In the genomic region with DNA sequence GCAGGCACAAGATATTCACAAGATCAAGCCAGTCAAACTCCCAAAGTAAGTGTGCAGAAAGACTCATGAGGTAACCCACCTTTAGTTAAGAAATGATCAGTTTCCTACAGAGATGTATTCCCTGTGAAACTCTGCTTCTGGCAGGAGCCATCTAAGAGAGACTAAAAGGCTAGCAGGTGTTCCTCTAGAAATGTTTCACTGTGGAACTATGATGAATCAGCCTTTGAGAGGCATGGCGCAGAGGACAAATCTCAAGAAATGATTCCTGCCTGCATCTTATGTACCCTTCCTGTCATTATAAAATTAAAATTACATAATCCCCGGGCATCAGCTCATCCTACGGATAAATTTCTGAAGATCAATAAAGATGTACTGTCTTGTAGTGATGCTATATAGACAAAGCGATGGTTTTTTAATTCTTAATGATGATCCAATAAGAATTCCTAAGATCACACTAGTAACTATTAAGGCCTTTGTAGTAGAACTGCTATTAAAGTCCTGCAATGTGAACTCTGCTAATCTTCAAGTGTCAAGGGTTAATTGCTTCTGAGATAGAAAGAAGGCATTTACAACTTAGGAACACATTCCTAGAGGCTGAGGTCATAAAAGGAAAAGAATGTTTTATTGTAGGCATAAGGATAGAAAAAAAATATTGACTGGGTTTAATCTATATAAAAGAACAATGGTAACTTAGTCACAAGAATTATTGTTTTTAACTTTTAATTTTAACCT, we compare ENCODE assay signal across 26 mouse cellular contexts.
DNase-seq lines count a peak whose midpoint lies in the region; ATAC-seq lines count a peak whose summit lies in the region.
"Had no signal": no experiment of that assay in that cellular context is flagged by ENCODE, and none has a peak within 500 bp of the region (broad histone marks: within the 10 kb centered on the region; RNA-seq: fewer than 3 reads in every experiment).

No protein-coding gene starts in this region.

- no peak overlapping the region for H3K4me3 ChIP-seq in embryonic facial prominence, embryonic 11.5 days (ENCODE audit: low read depth, low read length)
- H3K4me3 ChIP-seq in embryonic facial prominence, embryonic 10.5 days: no peak overlapping the region
- no peak overlapping the region for H3K4me3 ChIP-seq in intestine, embryonic 14.5 days (ENCODE audit: low read depth, low read length)
- no peak overlapping the region for H3K4me3 ChIP-seq in intestine, embryonic 16.5 days (ENCODE audit: low read length)
- H3K4me3 ChIP-seq in forebrain, embryonic 12.5 days (replicated peaks): no peak overlapping the region
- H3K4me3 ChIP-seq: embryonic facial prominence, embryonic 13.5 days; embryonic facial prominence, embryonic 15.5 days; erythroblast, embryonic 14.5 days; forebrain, embryonic 10.5 days; forebrain, embryonic 13.5 days; forebrain, embryonic 15.5 days had no signal

- H3K27me3 ChIP-seq in embryonic facial prominence, embryonic 11.5 days (ENCODE audit: control insufficient read depth, insufficient read depth, low read length): no peaks in the 10 kb centered on the region
- H3K27me3 ChIP-seq in embryonic facial prominence, embryonic 10.5 days (replicated peaks; ENCODE audit: low read depth, poor library complexity, severe bottlenecking): no peaks in the 10 kb centered on the region
- H3K27me3 ChIP-seq in intestine, embryonic 14.5 days (replicated peaks; ENCODE audit: control insufficient read depth, insufficient read depth, low read length): no peaks in the 10 kb centered on the region
- no peaks in the 10 kb centered on the region for H3K27me3 ChIP-seq in intestine, embryonic 16.5 days (replicated peaks; ENCODE audit: control insufficient read depth, insufficient read depth, low read length)
- no peaks in the 10 kb centered on the region for H3K27me3 ChIP-seq in forebrain, embryonic 12.5 days
- H3K27me3 ChIP-seq: embryonic facial prominence, embryonic 13.5 days; embryonic facial prominence, embryonic 15.5 days; forebrain, embryonic 13.5 days; forebrain, embryonic 15.5 days; Patski had no signal

- H3K4me1 ChIP-seq in embryonic facial prominence, embryonic 11.5 days (ENCODE audit: control insufficient read depth, insufficient read depth, low read length): no peaks in the 10 kb centered on the region
- no peaks in the 10 kb centered on the region for H3K4me1 ChIP-seq in embryonic facial prominence, embryonic 10.5 days
- no peaks in the 10 kb centered on the region for H3K4me1 ChIP-seq in intestine, embryonic 14.5 days (replicated peaks; ENCODE audit: control insufficient read depth, insufficient read depth, low read length)
- no peaks in the 10 kb centered on the region for H3K4me1 ChIP-seq in intestine, embryonic 16.5 days (ENCODE audit: control insufficient read depth, insufficient read depth, low read length)
- H3K4me1 ChIP-seq in forebrain, embryonic 12.5 days: no peaks in the 10 kb centered on the region
- H3K4me1 ChIP-seq: embryonic facial prominence, embryonic 13.5 days; embryonic facial prominence, embryonic 15.5 days; forebrain, embryonic 10.5 days; forebrain, embryonic 13.5 days; forebrain, embryonic 15.5 days had no signal

- H3K27ac ChIP-seq in embryonic facial prominence, embryonic 11.5 days (replicated peaks; ENCODE audit: low read depth, low read length): no peak overlapping the region
- H3K27ac ChIP-seq in embryonic facial prominence, embryonic 10.5 days (replicated peaks): no peak overlapping the region
- H3K27ac ChIP-seq in intestine, embryonic 14.5 days (ENCODE audit: low read depth): no peak overlapping the region
- no peak overlapping the region for H3K27ac ChIP-seq in intestine, embryonic 16.5 days (ENCODE audit: low read length)
- no peak overlapping the region for H3K27ac ChIP-seq in forebrain, embryonic 12.5 days
- H3K27ac ChIP-seq: embryonic facial prominence, embryonic 13.5 days; embryonic facial prominence, embryonic 15.5 days; forebrain, embryonic 10.5 days; forebrain, embryonic 13.5 days; forebrain, embryonic 15.5 days had no signal

- no peaks in the 10 kb centered on the region for H3K36me3 ChIP-seq in embryonic facial prominence, embryonic 11.5 days (replicated peaks; ENCODE audit: control insufficient read depth, insufficient read depth, low read depth, low read length)
- H3K36me3 ChIP-seq in embryonic facial prominence, embryonic 10.5 days (replicated peaks): no peaks in the 10 kb centered on the region
- no peaks in the 10 kb centered on the region for H3K36me3 ChIP-seq in intestine, embryonic 14.5 days (ENCODE audit: control insufficient read depth, insufficient read depth, low read length)
- no peaks in the 10 kb centered on the region for H3K36me3 ChIP-seq in intestine, embryonic 16.5 days (ENCODE audit: control insufficient read depth, insufficient read depth, low read length)
- H3K36me3 ChIP-seq in forebrain, embryonic 12.5 days (replicated peaks): no peaks in the 10 kb centered on the region
- H3K36me3 ChIP-seq: embryonic facial prominence, embryonic 13.5 days; embryonic facial prominence, embryonic 15.5 days; forebrain, embryonic 10.5 days; forebrain, embryonic 15.5 days had no signal

- no peak overlapping the region for H3K4me2 ChIP-seq in embryonic facial prominence, embryonic 11.5 days (ENCODE audit: low read depth, low read length)
- no peak overlapping the region for H3K4me2 ChIP-seq in intestine, embryonic 14.5 days (ENCODE audit: low read length)
- no peak overlapping the region for H3K4me2 ChIP-seq in intestine, embryonic 16.5 days (ENCODE audit: low read depth, low read length)
- H3K4me2 ChIP-seq in forebrain, embryonic 12.5 days: no peak overlapping the region
- H3K4me2 ChIP-seq: embryonic facial prominence, embryonic 13.5 days; embryonic facial prominence, embryonic 15.5 days; forebrain, embryonic 13.5 days; forebrain, embryonic 15.5 days had no signal

- H3K9me3 ChIP-seq in embryonic facial prominence, embryonic 11.5 days (replicated peaks; ENCODE audit: control insufficient read depth, low read length): no peaks in the 10 kb centered on the region
- no peaks in the 10 kb centered on the region for H3K9me3 ChIP-seq in embryonic facial prominence, embryonic 10.5 days
- no peaks in the 10 kb centered on the region for H3K9me3 ChIP-seq in intestine, embryonic 14.5 days (ENCODE audit: control insufficient read depth, low read length)
- no peaks in the 10 kb centered on the region for H3K9me3 ChIP-seq in intestine, embryonic 16.5 days (ENCODE audit: control insufficient read depth, low read length)
- H3K9me3 ChIP-seq in forebrain, embryonic 12.5 days: no peaks in the 10 kb centered on the region
- H3K9me3 ChIP-seq: embryonic facial prominence, embryonic 13.5 days; embryonic facial prominence, embryonic 15.5 days; forebrain, embryonic 10.5 days; forebrain, embryonic 13.5 days; forebrain, embryonic 15.5 days had no signal

- peak; percentile 19 for DNase-seq in embryonic facial prominence, embryonic 11.5 days (ENCODE audit: low spot score)
- no peak for DNase-seq in embryonic facial prominence, embryonic 10.5 days (ENCODE audit: low spot score)
- DNase-seq in intestine, embryonic 14.5 days (ENCODE audit: low spot score): no peak
- peak; percentile 22 for DNase-seq in mesoderm, embryonic 11.5 days (ENCODE audit: low read depth, low spot score)
- no peak for DNase-seq in thymus, adult 18-20 months
- DNase-seq in thymus, postnatal 36 days: no peak
- DNase-seq: adrenal gland, adult 8-10 months; adrenal gland, postnatal 14 days; cerebellum, adult 11 months; cerebellum, adult 18-20 months; cerebellum, adult 8-10 months; cerebellum, adult 9-11 months; cerebellum, postnatal 14 days; cerebellum, postnatal 36 days; embryo, embryonic 11 days; forebrain, postnatal 0 days had no signal

- no peak overlapping the region for H3K9ac ChIP-seq in embryonic facial prominence, embryonic 11.5 days (replicated peaks; ENCODE audit: low read length)
- H3K9ac ChIP-seq in intestine, embryonic 14.5 days (ENCODE audit: low read length): no peak overlapping the region
- H3K9ac ChIP-seq in intestine, embryonic 16.5 days (ENCODE audit: low read depth, low read length): no peak overlapping the region
- H3K9ac ChIP-seq in forebrain, embryonic 12.5 days: no peak overlapping the region
- H3K9ac ChIP-seq: embryonic facial prominence, embryonic 13.5 days; embryonic facial prominence, embryonic 15.5 days; forebrain, embryonic 13.5 days; forebrain, embryonic 15.5 days; forebrain, postnatal 0 days had no signal

- WGBS in embryonic facial prominence, embryonic 11.5 days: 76% methylated on average over 4 of the region's 4 CpGs
- WGBS in embryonic facial prominence, embryonic 10.5 days: 74% methylated on average over 4 of the region's 4 CpGs
- WGBS in intestine, embryonic 14.5 days: 62% methylated on average over 4 of the region's 4 CpGs
- 59% methylated on average over 4 of the region's 4 CpGs for WGBS in intestine, embryonic 16.5 days
- whole genome bisulfite sequencing in forebrain, embryonic 12.5 days: 71% methylated on average over 4 of the region's 4 CpGs

- no peak for ATAC-seq in embryonic facial prominence, embryonic 11.5 days (replicated peaks; ENCODE audit: insufficient number of reproducible peaks, low FRiP score, low TSS enrichment, low read depth)
- peak; percentile 76 for ATAC-seq in intestine, embryonic 14.5 days (replicated peaks; ENCODE audit: low FRiP score, low TSS enrichment, low read depth)
- peak; percentile 99 for ATAC-seq in intestine, embryonic 16.5 days
- no peak for ATAC-seq in forebrain, embryonic 12.5 days (ENCODE audit: low FRiP score)
- ATAC-seq: activated CD4-positive, CD25-positive, alpha-beta regulatory T cell, adult 4 months; forebrain, embryonic 13.5 days; forebrain, embryonic 15.5 days; forebrain, postnatal 0 days; Patski had no signal

Comparison
In these comparisons a context has a peak if more than half of its experiments do, and no peak if none do; other contexts are left out.
1. DNase-seq: peak in embryonic facial prominence, embryonic 11.5 days (single experiment) and mesoderm, embryonic 11.5 days (single experiment); none in embryonic facial prominence, embryonic 10.5 days (single experiment), intestine, embryonic 14.5 days (single experiment), thymus, adult 18-20 months (0 of 2) and thymus, postnatal 36 days (0 of 2).
2. ATAC-seq: peak in intestine, embryonic 14.5 days (single experiment) and intestine, embryonic 16.5 days (single experiment); none in embryonic facial prominence, embryonic 11.5 days (single experiment) and forebrain, embryonic 12.5 days (single experiment).